Mouse (Mus musculus) cerebellum, postnatal 25 days (tissue): ENCODE measurements around the gene Gm17467.
"Not testable (repeated sequence)": the region's sequence is repeated elsewhere in the genome, so short reads cannot be mapped to it uniquely, and the experiment has no call there.

ENCODE experiments used
- DNase-seq, 2 experiments: peaks; one replicate each; pipeline ENCODE4 v3.0.0; 2021; ENCODE audit warnings: mixed read lengths in 2 of 2

The Gm17467 gene

GRCm38 (mm10) chrX:123704691-123705090, at the start of gene Gm17467:
TSS of gene Gm17467 (minus strand) at chrX:123704791.
- not testable (repeated sequence) for DNase-seq
